Mouse (Mus musculus): ENCODE results near the gene Blzf1.

The Blzf1 gene

DNA sequence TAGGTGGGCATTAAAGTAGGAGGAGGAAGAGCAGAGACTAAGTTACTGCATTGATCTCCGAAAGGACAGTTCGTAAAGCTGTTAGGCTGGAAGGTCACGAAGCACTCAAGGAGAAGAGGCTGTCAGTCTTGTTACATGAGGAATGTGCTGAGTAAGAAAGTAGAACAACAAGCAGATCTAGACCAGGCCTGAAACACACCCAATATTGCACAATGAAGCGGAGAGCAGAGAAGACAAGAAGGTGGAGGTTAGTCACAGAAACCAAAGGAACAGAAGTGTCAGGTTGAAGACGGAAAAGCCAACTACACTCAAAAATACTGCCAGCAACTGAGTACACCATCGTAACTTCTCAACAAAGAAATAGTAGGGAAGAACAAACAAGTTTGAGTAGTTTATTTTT is 13.2 kb downstream of the Blzf1 start:
- WGBS, result 95% methylated on average over 6 of the region's 6 CpGs

DNA sequence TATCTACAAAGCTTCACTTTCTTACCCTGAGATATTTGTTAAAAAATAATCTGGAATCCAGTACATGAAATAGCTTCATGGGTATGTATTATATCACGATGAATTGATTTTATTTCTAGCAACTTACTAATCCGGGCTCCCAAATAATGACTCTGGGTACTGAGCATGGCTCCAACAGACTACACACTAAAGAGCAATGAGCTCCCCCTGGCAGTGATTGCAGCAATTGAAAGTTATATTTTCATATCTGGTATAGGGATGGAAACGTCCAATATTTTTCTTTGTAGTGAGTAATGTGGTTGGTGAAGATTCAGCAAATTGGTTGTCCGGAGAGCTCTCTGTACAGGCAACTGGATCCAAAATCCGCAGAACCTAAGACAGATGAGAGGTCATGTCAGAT is 15.2 kb downstream of the Blzf1 start:
- 72% methylated on average over 5 of the region's 5 CpGs for WGBS

DNA sequence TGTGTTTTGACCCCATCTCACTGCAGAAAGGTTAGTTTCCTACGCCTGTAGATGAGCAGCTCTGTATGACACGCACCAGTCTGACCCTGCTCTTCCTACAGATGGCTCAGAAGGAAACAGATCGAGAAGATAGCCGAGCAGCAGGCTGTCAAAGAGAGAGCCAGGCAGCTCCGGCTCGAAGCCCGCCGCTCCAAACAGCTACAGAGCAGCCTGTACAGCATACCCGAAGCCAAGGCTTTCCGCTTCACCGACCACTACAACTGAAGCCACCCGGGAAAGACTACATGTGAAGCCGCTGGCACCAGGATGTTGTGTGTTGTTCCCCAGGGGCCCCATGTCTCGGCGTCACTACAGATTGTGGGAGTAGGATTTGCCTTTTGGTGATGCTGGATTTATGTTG is 19.9 kb downstream of the Blzf1 start:
- WGBS, result 49% methylated on average over 15 of the region's 15 CpGs

DNA sequence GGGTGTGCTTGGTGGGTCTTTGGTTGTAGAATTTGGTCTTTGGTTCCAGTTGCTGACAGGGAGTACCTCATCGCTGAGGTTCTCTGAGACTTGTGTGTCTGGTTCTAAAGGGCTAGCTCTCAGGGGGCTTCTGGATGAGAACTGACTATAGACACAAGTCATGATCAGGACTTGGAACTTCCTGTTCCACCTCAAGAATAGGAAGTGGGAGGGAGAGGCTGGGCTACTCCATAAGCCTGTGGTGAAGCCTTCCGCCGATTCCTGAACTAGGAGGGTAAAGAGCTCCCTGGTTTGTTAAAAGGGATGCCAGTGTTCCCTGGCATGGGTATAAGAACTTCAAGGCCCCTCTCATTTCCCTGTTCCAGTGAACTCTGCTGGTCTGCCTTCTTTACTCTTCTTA is 23.3 kb downstream of the Blzf1 start:
- 88% methylated on average over 3 of the region's 3 CpGs for WGBS

DNA sequence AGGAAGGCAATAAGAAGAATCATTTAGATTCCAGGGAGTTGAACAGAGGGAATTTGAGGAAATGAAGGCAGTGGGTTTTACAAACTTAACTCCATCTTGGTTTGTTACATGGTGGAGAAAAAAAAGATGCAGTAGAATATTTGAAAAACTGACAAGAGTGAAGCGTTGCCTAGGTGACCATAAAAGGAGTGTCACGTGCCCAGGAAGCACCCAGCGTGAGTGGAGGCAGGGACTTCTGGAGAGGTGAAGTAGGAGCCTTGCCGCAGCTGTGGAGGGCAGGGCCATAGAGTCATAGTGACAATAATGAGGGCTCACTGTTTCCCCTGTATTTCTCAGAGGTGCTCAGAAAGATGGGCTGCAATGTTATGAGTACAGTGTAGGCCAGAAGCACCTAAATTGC is 28.0 kb downstream of the Blzf1 start:
- WGBS, result 64% methylated on average over 4 of the region's 4 CpGs

DNA sequence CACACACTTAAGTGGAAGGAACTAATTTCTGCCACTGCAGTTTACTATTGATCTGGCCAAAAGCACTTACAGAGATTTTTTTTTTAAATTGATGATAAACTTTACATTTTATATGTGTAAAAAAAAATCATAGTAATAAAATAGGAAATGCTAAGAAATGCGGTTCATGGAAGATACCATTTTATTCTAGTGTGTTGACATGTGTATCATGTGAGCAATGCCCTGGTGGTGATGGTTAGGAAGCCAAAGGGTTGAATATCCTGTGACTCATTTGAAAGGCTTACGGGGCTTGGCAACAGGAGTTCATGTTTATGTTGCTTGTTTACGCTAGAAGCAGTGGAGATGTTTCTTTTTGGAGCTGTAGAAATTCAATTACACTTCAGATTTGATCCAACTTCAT is 30.7 kb downstream of the Blzf1 start:
- WGBS, result 81% methylated on average over 3 of the region's 3 CpGs

DNA sequence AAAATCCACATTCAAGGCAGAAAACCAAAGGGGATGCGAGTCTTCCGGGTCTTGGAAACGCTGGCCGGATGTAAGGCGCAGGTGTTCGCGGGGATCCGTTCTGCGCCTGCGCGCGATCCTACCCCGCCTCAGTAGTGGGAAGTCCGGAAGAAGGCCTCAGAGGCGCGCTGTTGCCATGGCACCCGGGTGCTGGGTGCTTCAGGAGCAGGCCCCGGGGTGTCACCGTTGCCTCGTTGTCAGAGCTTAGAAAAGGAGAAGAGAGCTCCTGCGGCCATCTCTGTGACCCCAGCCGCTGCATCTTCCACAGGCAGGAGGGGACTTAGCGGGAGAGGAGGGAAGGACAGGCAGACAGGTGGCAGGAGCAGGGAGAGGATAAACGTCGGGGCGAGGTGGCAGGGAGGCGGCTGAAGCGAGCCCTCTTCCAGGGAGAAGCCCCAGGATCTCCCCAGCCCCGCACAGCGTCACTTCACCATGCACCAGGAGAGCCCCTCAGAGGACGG is 31.8 kb downstream of the Blzf1 start, which contains the start of gene Ccdc181:
Gene Ccdc181 (plus strand): TSS at position 131 of the 500 bp plus-strand sequence.
- under 1% methylated on average over 31 of the region's 31 CpGs for WGBS

DNA sequence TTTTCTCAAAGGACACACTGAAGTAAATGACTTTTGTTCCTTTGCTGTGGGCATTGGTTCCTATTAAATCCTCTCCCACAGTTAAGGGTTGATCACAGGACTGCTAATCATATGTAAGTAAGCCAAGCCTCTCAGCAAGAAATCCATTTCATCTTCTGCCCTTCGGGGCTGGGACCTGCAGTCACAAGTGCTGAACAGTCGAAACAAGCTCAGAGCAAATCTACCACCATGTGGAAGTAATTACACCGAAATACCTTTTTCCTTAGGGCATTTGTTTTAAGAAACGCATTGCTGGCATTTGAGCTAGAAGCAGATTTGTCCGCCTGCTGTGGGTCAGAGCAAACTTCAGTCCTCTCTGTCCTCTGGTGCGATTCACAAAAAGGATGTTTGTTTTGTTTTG is 33.6 kb downstream of the Blzf1 start:
- 75% methylated on average over 6 of the region's 6 CpGs for WGBS

DNA sequence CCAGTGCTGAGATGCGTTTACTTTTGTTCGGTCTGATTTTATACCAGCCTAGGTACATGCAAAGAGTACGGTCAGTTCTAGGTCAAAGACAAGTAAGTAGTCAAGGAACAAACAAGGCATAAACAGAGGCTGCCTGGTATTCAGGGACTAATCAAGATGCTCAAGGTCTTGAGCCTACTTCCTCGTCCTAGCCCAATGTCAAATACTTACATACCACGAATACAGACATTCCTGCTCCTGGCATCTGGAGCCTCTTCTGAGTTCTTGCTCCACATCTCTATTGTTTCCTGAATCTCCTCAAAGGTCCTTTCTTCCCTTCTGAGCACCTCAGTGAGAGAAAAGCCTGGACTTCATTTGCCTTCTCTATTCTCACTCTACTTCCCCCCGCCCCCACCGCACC is 36.3 kb downstream of the Blzf1 start:
- 92% methylated on average over 7 of the region's 7 CpGs for WGBS

DNA sequence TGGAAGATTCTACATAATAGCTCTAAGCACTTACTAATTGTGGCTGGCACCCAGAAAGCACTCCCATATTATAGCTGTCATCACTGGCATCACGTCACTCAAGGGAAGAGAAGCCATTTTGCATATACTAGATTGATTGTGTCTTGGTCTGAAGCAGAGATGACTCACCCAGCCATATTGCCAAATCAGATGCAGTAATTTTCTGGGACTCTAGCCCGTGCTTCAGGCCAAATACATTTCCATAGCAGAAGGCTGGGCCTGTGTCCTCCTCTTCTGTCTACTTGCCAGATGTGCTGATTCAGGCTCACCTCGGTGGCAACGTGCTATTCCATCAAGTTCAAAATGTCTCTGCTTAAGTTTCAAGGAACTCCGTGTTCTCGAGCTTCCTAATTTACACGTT is 45.7 kb downstream of the Blzf1 start:
- WGBS, result 36% methylated on average over 7 of the region's 7 CpGs

DNA sequence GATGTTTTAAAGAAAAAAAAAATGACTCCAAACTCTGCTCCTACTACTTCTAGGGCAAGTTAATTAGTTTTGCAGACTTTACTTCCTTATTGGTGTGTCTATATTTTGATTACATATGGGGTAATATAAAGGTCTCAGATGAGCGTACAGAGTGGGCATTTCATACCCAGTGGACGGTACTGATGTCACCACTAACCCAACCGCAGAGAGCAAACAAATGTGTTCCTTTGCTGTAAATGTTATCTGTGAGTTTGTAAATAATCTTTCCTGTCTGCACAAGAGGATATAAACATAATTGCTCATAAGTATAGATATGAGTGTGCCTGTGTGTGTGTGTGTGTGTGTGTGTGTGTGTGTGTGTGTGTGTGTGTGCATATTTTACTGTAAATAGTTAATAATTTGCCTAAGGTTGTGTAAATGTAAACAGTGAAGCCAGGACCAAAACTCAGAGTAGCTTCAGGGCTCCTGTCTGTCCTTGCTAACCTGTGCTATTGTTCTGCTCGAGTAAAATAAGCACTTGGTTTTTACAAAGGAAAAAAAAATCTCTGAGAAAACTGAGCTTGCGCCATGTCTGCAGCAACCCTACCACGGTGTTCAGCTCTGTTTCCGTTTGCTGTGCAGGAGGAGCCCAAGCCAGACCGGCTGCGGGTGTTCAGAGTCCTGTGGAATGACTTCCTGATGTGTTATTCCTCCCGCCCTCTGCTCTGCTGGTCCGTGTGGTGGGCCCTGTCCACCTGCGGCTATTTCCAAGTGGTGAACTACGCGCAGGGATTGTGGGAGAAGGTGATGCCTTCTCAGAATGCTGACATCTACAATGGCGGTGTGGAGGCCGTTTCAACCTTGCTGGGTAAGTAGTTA is 46.9 kb downstream of the Blzf1 start:
- WGBS, result 82% methylated on average over 16 of the region's 16 CpGs

DNA sequence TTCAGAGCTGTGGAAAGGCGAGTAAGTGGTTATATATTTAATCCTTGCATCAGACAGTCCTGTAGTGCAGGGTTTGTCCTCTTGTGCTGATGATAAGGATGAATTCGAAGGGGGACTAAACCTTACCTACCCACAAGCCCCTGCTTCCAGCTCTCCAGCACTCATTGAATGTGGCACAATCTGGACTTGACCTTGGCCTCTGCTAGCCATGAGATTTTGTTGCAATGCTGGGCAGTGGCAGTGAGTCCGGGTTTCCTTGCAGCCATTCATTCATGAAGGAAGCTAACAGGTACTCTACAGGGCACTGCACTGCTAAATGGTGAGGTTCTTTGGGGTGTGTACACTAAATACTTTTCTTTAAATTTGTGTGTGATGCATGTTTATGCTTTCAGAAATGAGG is 52.5 kb downstream of the Blzf1 start:
- 86% methylated on average over 3 of the region's 3 CpGs for WGBS

DNA sequence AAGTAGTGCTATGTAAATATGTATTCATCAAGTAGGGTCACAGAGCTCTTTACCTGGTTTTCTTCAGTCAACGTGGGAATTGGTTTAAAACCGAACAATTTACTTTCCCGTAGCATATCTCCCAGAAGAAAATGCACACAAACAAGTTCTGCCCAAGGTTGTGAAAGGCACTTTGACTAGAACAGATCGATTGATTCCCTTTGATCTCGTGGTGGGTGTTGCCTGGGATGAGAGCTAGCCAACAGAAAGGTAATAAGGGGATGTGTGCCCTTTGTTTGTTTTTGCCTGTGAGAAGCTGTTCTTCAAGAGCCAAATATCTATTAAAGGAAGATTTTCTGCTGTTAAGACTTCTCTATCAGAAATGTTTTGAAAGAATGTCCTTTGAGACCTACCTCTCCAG is 54.7 kb downstream of the Blzf1 start:
- 82% methylated on average over 5 of the region's 5 CpGs for WGBS

DNA sequence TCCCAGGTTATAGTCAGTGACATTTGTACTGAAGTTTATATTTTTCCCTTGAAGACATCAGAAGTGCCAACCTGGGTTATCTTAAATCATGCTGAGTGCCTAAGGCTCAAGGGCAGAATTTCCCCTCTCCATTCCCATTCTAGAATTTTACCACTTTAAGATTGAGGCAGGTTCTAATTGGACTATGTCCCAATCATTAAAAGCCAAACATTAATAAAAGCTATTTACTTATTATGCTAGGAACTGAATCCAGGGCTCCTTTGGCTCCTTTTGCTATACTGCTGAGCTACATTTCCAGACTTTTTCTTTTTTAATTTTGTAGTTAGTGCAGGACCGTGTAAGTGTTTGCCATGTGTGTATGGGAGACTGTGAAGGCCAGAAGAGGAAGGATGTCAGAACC is 55.9 kb downstream of the Blzf1 start:
- WGBS, result 87% methylated on average over 1 of the region's 1 CpGs

DNA sequence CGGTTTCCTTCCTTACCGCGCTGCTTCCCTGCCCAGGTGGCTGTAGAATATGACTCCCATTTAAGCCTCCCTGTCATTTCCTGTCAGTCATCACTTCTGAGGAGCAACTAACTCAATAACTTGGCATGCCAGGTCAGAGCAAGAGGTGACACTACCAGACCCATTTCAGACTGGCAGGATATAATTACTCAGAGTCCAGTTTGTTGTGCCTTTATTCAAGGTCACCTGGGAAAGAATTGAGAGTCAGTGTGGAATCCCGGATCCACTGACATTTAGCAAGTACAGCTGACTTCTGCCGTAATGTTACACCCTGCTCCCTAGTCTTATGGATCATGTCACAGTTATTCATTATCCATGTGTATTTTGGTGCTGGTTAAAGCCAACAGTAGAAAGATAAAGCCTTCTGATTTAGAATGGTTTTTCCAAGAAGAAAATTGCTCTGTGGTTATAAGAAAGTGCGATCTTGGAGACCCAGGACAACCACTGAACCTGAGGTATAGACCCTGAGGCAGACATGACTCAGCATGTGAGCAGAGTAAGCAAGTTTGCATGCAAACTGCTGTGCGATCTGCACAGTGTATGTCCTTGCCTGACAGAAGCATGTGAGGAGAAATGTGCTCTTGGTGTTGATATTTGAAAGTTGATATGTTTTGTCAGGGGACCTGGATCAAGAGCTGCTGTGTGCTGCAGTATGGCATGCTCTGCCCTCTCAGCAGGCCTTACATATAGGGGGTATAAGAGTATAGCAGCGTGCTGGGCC is 56.7 kb downstream of the Blzf1 start:
- WGBS, result 40% methylated on average over 8 of the region's 8 CpGs

DNA sequence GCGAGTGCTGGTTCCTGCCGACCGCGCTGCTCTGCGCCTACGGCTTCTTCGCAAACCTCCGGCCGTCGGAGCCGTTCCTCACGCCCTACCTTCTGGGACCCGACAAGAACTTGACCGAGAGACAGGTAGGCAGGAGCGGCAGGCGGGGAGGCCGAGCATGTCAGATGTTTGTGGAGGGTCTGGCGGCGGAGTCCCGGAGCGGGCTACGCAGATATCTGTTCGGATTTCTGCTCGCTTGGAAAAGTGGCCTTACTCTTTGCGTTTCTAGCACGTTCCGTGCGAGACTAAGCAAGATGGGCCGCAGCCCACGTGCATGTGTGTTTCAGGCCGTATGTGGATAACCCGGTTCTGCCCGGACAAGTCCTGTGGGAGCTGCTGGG is 58.0 kb downstream of the Blzf1 start:
- WGBS, result under 1% methylated on average over 33 of the region's 33 CpGs

DNA sequence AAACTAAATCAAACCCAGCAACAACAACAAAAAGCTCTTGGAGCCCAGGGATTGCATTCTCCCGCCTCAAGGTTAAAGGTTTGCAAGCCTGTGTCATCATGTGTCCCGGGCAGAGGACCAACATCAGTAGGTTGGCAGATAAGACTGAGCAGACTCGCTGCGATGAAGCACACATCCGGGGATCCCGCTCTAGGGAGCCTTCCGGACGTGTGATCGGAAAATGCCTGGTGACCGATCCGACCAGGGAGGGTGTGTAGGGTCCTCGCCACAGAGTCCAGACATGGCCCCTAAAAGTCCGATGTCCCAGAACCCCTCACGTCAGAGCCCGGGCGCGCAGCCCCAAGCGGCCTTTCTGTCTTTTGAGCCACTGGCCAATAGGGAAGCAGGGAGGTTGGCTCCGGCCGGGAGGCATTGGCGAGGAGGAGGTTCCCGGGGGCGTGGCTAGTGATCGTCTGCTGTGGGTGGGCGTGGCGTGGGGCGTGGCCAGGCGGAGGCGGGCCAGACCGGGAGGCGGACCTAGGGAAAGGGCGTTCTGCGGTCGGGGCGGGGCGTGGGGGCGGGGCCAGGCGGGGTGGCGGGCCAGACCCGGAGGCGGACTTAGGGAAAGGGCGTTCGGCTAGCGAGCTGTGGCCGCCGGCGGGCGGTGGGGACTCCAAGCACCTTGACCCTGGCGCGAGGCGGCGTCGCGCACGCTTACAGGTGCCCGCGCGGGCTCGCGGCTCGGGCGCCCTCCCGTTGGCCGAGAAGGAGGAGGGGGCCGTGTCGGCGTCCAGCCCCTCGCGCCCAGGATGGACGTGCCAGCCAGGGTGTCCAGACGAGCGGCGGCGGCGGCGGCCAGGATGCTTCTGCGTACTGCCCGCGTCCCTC is 58.6 kb downstream of the Blzf1 start, which contains the start of gene Slc19a2:
Gene Slc19a2 (plus strand): TSS at position 582 of the 867 bp plus-strand sequence.
- under 1% methylated on average over 78 of the region's 79 CpGs for WGBS

DNA sequence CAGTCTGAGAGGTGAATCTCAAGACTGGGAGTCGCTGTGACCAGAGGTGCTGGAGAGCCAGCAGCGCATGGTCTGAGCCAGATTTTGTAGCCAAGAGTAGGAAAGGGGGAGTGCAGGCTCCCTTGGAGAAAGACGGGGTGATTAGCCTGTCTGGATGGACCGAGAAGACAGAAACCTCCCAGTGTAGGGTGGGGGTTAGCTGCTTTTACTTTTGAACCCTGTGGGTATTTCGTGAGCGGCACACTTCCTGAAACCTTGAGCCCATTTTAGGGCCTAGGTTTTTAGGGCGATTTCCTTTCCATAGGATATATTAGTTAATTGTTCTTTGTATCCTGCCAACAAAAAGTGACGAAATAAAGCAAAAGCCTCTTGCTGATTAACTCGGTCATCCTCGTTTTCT is 59.3 kb downstream of the Blzf1 start:
- WGBS, result 24% methylated on average over 10 of the region's 10 CpGs

DNA sequence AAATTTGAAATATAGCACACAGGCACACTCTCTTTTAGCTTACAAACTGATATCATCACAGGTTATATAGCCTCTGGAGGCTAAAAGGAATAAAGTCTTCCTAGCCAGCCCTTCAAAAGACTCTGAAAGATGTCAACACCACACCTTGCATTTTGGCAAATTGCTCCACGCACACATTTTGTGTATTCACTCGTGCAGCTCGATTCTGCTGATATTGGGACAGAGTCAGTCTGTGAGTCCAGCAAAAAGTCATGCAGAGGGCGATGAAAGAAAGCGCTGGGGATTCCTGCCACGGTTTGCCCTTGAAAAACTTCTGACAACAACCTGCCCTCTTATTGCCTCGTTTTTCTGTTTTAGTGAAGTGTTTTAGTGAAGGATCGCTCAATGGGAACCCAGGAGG is 59.8 kb downstream of the Blzf1 start:
- 61% methylated on average over 8 of the region's 8 CpGs for WGBS

DNA sequence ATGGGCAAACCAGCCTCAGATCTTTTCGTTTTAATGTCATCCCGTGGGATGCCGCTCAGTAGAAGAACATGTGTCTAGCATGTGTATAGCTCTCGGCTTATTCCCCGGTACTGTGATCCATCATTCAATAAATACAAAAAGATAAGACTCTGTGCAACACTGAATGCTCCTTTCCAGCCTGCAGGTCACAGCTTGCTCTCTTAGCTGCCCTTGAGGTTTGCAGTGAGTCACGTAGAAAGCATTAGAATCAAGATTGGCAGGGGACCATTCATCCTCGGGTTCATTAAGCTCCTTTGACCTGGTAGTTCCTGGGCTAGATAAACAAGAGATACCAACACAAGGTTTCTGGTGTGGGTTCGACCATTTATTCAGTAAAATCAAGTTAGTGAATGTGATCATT is 64.5 kb downstream of the Blzf1 start:
- WGBS, result 83% methylated on average over 8 of the region's 8 CpGs

DNA sequence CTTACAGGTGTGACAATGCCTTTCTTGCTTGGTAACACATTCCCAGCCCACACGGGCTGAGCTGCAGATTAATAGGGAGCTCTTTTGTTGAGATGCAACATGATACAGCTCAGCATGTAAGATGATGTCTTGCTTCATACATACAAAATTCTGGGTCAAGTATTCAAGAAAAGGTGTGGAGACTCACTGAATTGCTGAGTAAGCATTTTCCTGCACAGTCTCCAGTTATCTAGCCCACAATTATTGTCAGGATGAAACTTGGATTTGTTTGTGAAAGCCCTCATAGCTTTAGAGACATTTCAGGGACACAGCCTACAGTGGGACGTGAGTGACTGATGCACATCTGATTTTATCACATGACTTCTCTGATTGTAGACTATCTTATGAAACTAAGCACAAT is 65.8 kb downstream of the Blzf1 start:
- 82% methylated on average over 2 of the region's 2 CpGs for WGBS
